Mouse (Mus musculus) kidney, postnatal 10 days (tissue): Measurements from ENCODE around the gene Chrm1.

Experiments used
- DNase-seq: peaks from one replicate; pipeline ENCODE4 v3.0.0; 2021; ENCODE audit warnings: mixed read lengths

Gene Chrm1

GRCm38 (mm10) chr19:8663360-8663839, at the start of gene Chrm1:
TSS of gene Chrm1 (plus strand) at chr19:8663789.
- no peak for DNase-seq

- DNase-seq: no peak
These were observed 49.2 kb upstream of the Chrm1 start for GRCm38 (mm10) chr19:8614343-8614742.

GRCm38 (mm10) chr19:8616314-8616713, 47.3 kb upstream of the Chrm1 start:
- DNase-seq: no peak

GRCm38 (mm10) chr19:8617904-8618303, 45.7 kb upstream of the Chrm1 start, which contains the start of gene Slc22a6:
TSS of gene Slc22a6 (plus strand) at chr19:8618039.
- DNase-seq: peak; percentile 28

GRCm38 (mm10) chr19:8621098-8621497, 42.5 kb upstream of the Chrm1 start:
- DNase-seq: peak; percentile 18

GRCm38 (mm10) chr19:8630249-8630648, 33.3 kb upstream of the Chrm1 start:
- DNase-seq: peak; percentile 23

- DNase-seq: peak; percentile 54
These were observed 32.8 kb upstream of the Chrm1 start for GRCm38 (mm10) chr19:8630826-8631225.

GRCm38 (mm10) chr19:8632029-8632428, 31.6 kb upstream of the Chrm1 start:
- no peak for DNase-seq

- DNase-seq: no peak
These were observed 21.5 kb upstream of the Chrm1 start for GRCm38 (mm10) chr19:8642086-8642485.

- no peak for DNase-seq
These were observed 17.2 kb upstream of the Chrm1 start for GRCm38 (mm10) chr19:8646393-8646792.

GRCm38 (mm10) chr19:8655833-8656232, 7.8 kb upstream of the Chrm1 start:
- DNase-seq: peak; percentile 47

- DNase-seq: peak; percentile 31
These were observed 7.2 kb upstream of the Chrm1 start for GRCm38 (mm10) chr19:8656341-8656740.

- DNase-seq: peak; percentile 35
These were observed 1.7 kb upstream of the Chrm1 start for GRCm38 (mm10) chr19:8661821-8662307.

- peak; percentile 72 for DNase-seq
These were observed 1.3 kb upstream of the Chrm1 start for GRCm38 (mm10) chr19:8662337-8662736.

GRCm38 (mm10) chr19:8663911-8664421, 377 bp downstream of the Chrm1 start:
- DNase-seq: no peak

- no peak for DNase-seq
These were observed 1.3 kb downstream of the Chrm1 start for GRCm38 (mm10) chr19:8664859-8665258.

- no peak for DNase-seq
These were observed 2.2 kb downstream of the Chrm1 start for GRCm38 (mm10) chr19:8665746-8666145.

GRCm38 (mm10) chr19:8672859-8673258, 9.3 kb downstream of the Chrm1 start:
- no peak for DNase-seq

- no peak for DNase-seq
These were observed 9.9 kb downstream of the Chrm1 start for GRCm38 (mm10) chr19:8673336-8674063.

GRCm38 (mm10) chr19:8679031-8679779, 15.6 kb downstream of the Chrm1 start:
- DNase-seq: peak; percentile 44

- DNase-seq: no peak
These were observed 18.2 kb downstream of the Chrm1 start for GRCm38 (mm10) chr19:8681633-8682362.

GRCm38 (mm10) chr19:8682996-8683395, 19.4 kb downstream of the Chrm1 start:
- peak; percentile 87 for DNase-seq

- DNase-seq: no peak
These were observed 20.0 kb downstream of the Chrm1 start for GRCm38 (mm10) chr19:8683627-8684026.
